Mouse (Mus musculus): ENCODE measurements around the gene Plekhg1. TPM values are rescaled to one million over a fixed set of nuclear protein-coding genes. Genes with fewer than 3 reads are reported as not detected.

The Plekhg1 gene
- polyA plus RNA-seq, 1 experiment from 2014 or later: 0.99 TPM

DNA sequence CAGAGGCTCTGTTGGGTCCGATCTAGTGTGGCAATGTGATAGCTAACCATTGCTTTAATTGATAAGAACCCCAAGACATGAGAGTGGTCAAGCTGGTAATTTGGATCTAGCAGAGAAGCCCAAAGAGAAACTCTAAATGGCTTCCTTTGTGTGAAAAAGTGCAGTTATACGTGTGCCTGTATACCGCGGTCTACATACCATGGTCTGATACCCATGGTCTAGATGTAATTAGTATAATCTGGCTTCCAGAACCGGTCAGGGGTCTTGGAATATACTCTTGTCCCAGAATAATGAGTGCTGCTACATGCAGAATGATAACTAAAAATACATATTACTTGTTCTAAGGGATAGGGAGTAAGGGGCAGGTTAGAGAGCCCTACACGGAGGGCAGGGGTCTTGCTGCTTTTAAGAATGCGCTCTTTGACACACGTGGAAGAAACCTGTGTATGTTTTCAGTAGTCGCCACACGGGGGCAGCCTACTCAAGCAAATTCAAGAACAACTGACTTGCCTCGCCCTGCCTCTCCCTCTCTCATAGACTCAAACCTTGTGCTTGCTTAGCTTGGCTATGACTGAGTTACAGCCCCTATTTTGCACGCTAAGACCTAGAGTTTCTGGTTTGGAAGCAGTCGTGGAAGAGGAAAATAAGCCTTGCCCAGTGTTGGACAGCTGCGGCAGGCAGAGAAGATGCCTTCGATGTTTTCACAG, 256.2 kb downstream of the Plekhg1 start:
- Histone ChIP-seq H3K36me3 (peaks cover 73% of the 10 kb centered on the region), H3K27ac (peak overlapping the region; percentile 58), H3K9me3 (replicated peaks) (no peaks in the 10 kb centered on the region), H3K4me1 (replicated peaks) (peaks cover 43% of the 10 kb centered on the region), H3K4me2 (0 out of 2 replicates have a peak overlapping the region, but pooled peaks have one; percentile 8), H3K4me3 (replicated peaks) (no peak overlapping the region), H3K9ac (0 out of 2 replicates have a peak overlapping the region, but pooled peaks have one; percentile 13), H3K27me3 (no peaks in the 10 kb centered on the region)
- WGBS (ENCODE audit: insufficient replicate concordance): 52% methylated on average over 15 of the region's 15 CpGs
- DNase-seq (peak; percentile 48), ATAC-seq (ENCODE audit: low read depth) (no peak; the same call in 1 of the 2 replicates)

DNA sequence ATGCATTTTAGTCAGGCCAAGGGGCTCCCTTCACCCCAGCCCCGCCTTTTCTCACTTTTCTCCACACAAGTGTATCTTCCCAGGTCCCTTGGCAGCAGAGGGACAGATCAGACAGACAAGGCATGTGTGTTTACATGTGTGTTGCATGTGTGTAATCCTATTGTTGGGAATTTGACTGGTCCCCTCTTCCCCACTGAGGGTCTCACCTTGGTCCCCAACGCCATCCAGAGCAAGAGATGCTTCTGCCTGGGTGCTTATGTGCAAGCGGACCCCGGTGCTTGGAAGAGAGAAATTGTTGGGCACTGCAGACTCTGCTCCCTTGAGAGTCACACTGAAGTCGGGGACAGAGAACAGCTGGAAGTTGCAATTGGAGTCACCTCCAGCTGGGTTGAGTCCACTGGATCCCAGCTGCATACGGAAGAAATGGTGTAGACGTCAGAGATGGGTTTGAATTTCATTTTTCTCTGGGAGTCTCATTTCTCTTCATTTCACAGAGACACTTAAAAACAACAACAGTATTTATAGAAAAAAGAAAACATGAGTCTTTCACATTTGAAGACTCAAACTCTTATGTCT, 257.8 kb downstream of the Plekhg1 start:
- H3K4me1 ChIP-seq (replicated peaks): peaks cover 33% of the 10 kb centered on the region
- WGBS (ENCODE audit: insufficient replicate concordance): 83% methylated on average over 7 of the region's 7 CpGs
- H3K36me3 ChIP-seq: peaks cover 66% of the 10 kb centered on the region
- ATAC-seq (ENCODE audit: low read depth) (no peak), DNase-seq (no peak)
- no peak overlapping the region for H3K4me3 ChIP-seq (replicated peaks)
- no peak overlapping the region for H3K4me2 ChIP-seq
- no peaks in the 10 kb centered on the region for H3K9me3 ChIP-seq (replicated peaks)
- no peak overlapping the region for H3K27ac ChIP-seq
- no peaks in the 10 kb centered on the region for H3K27me3 ChIP-seq
- no peak overlapping the region for H3K9ac ChIP-seq

GRCm38 (mm10) chr10:4002711-4003110, 262.5 kb downstream of the Plekhg1 start:
- Histone ChIP-seq H3K9ac (no peak overlapping the region), H3K4me1 (replicated peaks) (no peaks in the 10 kb centered on the region), H3K4me2 (no peak overlapping the region), H3K9me3 (replicated peaks) (no peaks in the 10 kb centered on the region), H3K27ac (no peak overlapping the region), H3K27me3 (no peaks in the 10 kb centered on the region), H3K4me3 (replicated peaks) (no peak overlapping the region), H3K36me3 (peaks cover 63% of the 10 kb centered on the region)
- ATAC-seq (ENCODE audit: low read depth) (0 out of 2 replicates have a peak, but pooled peaks have one; percentile 30), DNase-seq (no peak)
- WGBS (ENCODE audit: insufficient replicate concordance): 67% methylated on average over 5 of the region's 5 CpGs

DNA sequence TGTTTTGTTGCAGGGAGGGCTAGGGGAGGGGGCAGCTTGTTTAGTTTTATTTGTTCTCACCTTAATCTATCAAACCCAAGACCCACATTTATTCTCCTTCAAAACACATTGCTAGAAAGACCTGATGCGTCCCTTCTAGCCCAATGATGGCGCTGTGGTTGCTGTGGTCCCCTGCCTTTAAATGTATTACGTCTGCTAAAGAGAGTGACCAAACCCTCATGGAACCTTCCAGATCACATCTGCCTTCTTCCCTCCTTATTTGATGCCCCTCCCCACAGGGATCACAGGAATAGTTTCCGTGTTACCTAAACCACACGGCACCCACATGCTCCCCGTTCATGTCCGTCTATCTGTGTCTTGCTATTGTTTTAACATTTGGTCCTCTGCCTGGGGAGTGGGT, 265.0 kb downstream of the Plekhg1 start:
- Histone ChIP-seq H3K9ac (no peak overlapping the region), H3K9me3 (replicated peaks) (no peaks in the 10 kb centered on the region), H3K27ac (no peak overlapping the region), H3K4me2 (no peak overlapping the region), H3K4me1 (replicated peaks) (no peaks in the 10 kb centered on the region), H3K27me3 (no peaks in the 10 kb centered on the region), H3K36me3 (peaks cover 59% of the 10 kb centered on the region), H3K4me3 (replicated peaks) (no peak overlapping the region)
- ATAC-seq (ENCODE audit: low read depth) (no peak), DNase-seq (no peak)
- WGBS (ENCODE audit: insufficient replicate concordance): 84% methylated on average over 7 of the region's 7 CpGs

DNA sequence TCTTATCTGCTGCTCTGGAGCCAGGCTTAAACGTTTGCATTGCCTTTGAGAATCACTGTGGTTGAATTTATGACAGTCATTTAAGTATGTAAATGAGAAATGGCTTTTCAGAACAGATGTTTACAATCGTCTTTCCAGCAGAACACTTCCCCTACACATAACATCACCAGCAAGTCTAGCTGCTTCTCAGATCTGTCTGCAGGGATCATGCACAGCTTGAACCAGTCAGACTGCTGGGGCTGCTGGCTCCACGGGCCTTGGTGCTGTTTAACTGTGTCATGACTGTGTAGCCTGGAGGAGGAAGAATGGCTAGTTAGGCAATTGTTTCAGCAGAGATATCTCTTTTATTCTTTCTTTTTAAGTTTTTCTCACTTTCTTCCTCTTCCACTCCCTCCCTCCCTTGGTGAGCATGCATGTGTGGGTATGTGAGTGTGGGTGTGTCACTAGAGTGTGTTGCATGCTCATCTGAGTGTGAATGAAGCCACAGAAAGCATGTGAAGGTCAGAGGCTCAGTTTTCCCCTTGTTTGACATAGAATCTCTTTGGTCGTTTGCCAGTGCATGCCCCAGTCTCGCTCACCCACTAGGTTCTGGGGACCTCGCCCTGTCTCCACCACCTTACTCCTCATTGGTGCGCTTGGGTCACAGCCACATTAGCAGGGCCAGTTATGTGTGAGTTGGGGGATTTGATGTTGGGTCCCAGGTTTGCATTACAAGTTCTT, 266.3 kb downstream of the Plekhg1 start:
- H3K4me3 ChIP-seq (replicated peaks): no peak overlapping the region
- ATAC-seq (ENCODE audit: low read depth) (no peak), DNase-seq (no peak)
- no peaks in the 10 kb centered on the region for H3K4me1 ChIP-seq (replicated peaks)
- no peaks in the 10 kb centered on the region for H3K27me3 ChIP-seq
- WGBS (ENCODE audit: insufficient replicate concordance): 65% methylated on average over 7 of the region's 7 CpGs
- H3K4me2 ChIP-seq: no peak overlapping the region
- peaks cover 58% of the 10 kb centered on the region for H3K36me3 ChIP-seq
- no peak overlapping the region for H3K9ac ChIP-seq
- H3K27ac ChIP-seq: no peak overlapping the region
- H3K9me3 ChIP-seq (replicated peaks): no peaks in the 10 kb centered on the region

Other genes starting within 250 kb of the Plekhg1 start
- 5.9 TPM in 2 replicates for gene Iyd, start 200.1 kb upstream of the Plekhg1 start, polyA plus RNA-seq (2015; fragmentation: Nextera tagmentation; extraction: Ambion mirVana)
- 26.0 and 31.2 TPM in 2 replicates for gene Mthfd1l, start 232.8 kb downstream of the Plekhg1 start, polyA plus RNA-seq (2015; fragmentation: Nextera tagmentation; extraction: Ambion mirVana)